Mouse (Mus musculus): ENCODE results near the gene Rps5.

GRCm38 (mm10) chr7:12913556-12913955 lies 8.5 kb upstream of the Rps5 start:
- TF ChIP-seq CTCF (IDR thresholded peaks at IDR 0.05) (peak; percentile 70), EP300 (IDR thresholded peaks at IDR 0.05) (no peak)

All from lung, postnatal 0 days (tissue).